Mouse (Mus musculus) 3134 (cell line): ENCODE results near the gene Nup160.

Experiments
- DNase-seq: peaks from one replicate; pipeline ENCODE4 v3.0.0-alpha.2; 2011; ENCODE audit warnings: low spot score; ENCODE audit not compliant: insufficient read length; ENCODE audit errors: extremely low read depth

The Nup160 gene

GRCm38 (mm10) chr2:90744285-90745052 lies 67.5 kb downstream of the Nup160 start:
- peak; percentile 16 for DNase-seq

GRCm38 (mm10) chr2:90745053-90745678 lies 68.2 kb downstream of the Nup160 start, which contains the start of gene Fnbp4:
Gene Fnbp4, plus strand, starts transcription at chr2:90745370.
- peak; percentile 99 for DNase-seq

- DNase-seq, result no peak
These were observed 68.9 kb downstream of the Nup160 start for GRCm38 (mm10) chr2:90745740-90746537.

- DNase-seq, result no peak
These were observed 69.5 kb downstream of the Nup160 start for GRCm38 (mm10) chr2:90746538-90746865.

- DNase-seq, result no peak
These were observed 70.1 kb downstream of the Nup160 start for GRCm38 (mm10) chr2:90747131-90747530.

GRCm38 (mm10) chr2:90749676-90750459 lies 72.9 kb downstream of the Nup160 start:
- no peak for DNase-seq

- no peak for DNase-seq
These were observed 76.5 kb downstream of the Nup160 start for GRCm38 (mm10) chr2:90753565-90753964.

GRCm38 (mm10) chr2:90754188-90754587 lies 77.2 kb downstream of the Nup160 start:
- DNase-seq, result no peak

GRCm38 (mm10) chr2:90765123-90765522 lies 88.1 kb downstream of the Nup160 start:
- DNase-seq, result no peak

GRCm38 (mm10) chr2:90781323-90781722 lies 104.3 kb downstream of the Nup160 start:
- peak; percentile 45 for DNase-seq

GRCm38 (mm10) chr2:90781938-90782337 lies 104.9 kb downstream of the Nup160 start:
- no peak for DNase-seq

- DNase-seq, result no peak
These were observed 105.4 kb downstream of the Nup160 start, which contains the start of gene Agbl2 for GRCm38 (mm10) chr2:90782458-90782857. Gene Agbl2, plus strand, starts transcription at chr2:90782727.

GRCm38 (mm10) chr2:90782901-90783486 lies 106.0 kb downstream of the Nup160 start:
- DNase-seq, result peak; percentile 10
